Mouse (Mus musculus): Measurements from ENCODE around the gene Mbd6.
A peak's percentile ranks its signal among the peaks of the same experiment; 100 is the strongest.

Gene Mbd6

DNA sequence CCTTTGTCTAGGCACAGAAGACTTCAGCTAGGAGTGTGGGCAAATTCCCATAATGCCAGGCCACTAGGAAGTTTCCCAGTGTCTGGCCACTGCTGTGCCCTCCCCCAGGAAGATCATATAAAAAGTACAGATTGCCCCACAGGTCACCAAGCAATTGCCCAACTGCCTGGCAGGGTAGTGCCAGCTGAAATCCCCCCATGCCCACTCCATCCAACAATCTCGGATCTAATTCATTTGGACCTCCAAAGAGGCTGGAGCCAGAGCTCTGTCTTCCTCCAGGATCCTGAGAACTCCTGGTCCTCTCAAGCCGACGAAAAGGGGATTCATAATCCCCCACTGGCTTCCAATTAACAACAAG lies 903 bp downstream of the Mbd6 start:
- DNase-seq (ENCODE audit: low spot score): no peak

DNA sequence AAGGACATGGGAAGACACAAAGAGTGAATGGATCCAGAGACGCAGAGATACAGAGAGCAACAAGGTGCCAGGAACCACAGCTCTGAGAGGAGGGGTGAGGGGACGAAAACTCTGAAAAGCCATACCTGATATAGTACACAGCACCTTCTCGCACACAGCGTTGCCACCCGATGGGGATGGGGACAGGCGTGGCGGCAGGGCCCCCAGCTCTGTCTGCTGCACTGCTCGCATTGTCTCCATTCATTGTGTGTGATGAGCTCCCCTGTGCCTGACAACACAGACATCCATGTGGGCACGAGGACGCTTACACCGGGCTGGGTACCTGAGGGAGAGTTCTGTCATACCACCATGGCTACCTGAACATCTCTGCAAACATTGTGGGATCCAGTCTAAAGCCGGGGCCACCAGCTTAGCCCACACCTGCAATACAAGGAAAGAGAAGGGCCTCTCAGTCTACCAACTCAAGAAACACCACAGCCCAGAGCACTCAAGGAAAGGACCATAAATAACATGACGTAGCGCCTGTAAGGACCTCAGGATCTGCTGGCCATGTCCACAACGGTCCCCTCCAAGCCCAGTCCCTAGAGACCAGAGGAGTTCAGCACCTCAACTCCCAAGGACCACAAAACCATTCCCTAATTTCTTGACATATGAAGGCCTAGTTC lies 1.4 kb downstream of the Mbd6 start:
- no peak for DNase-seq (ENCODE audit: low spot score)

DNA sequence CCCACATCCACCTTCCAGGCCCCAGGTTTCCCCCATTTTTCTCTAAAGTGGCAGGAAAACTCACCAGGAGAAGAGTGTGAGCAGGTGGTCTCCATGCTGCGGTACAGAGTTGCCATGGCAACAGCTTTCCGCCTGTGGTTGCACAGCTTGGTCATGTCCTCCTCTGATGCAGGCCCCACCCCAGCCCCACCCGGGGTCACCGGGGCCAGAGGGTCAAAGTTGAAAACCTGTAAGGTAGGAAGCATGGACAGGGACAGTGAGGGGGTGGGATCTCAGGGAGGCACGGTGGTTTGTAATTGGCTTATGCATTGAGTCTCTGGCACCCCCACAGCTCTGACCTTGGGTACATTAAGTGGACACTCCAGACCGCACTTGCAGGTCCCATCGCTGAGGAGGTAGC lies 2.1 kb downstream of the Mbd6 start:
- DNase-seq (ENCODE audit: low spot score): no peak

DNA sequence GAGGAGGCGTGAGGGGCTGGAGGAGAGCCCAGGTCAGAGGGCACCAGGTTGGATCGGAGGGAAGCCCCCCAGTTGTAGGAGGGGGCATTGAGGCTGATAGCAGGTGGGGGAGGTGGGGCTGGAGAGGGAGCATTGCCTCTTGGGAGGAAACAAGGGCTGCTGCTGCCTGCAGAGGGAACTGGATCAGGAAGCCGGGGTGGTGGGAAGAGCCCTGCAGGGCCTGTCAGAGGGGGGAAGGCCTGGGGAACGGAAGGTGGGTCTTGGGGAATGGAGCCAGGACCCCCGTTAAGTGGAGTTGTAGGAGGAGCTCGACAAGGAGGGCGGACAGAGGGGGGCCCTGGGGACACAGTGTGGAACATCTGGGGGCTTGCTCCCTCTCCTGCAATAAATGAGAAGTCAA lies 2.6 kb downstream of the Mbd6 start:
- no peak for DNase-seq (ENCODE audit: low spot score)

DNA sequence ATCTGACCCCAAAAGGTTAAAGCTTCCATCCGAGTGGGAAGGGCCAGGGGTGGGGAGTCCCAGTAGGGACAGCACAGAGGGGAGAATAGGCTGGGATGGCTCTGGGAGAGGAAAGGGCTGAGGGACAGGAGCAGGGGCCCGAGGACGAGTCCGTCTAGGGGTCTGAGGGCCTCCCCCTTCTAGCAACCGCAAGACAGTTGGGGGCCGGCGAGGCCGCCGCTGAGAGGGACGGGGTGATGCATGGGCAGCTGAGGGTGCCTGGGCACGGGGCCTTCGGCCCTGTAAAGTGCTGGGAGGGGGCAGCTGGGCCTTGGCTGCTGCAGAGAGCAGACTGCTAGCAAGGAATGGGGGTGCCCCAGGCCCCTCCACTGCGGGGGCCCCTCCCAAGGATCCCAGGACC lies 3.2 kb downstream of the Mbd6 start:
- DNase-seq (ENCODE audit: low spot score): no peak

DNA sequence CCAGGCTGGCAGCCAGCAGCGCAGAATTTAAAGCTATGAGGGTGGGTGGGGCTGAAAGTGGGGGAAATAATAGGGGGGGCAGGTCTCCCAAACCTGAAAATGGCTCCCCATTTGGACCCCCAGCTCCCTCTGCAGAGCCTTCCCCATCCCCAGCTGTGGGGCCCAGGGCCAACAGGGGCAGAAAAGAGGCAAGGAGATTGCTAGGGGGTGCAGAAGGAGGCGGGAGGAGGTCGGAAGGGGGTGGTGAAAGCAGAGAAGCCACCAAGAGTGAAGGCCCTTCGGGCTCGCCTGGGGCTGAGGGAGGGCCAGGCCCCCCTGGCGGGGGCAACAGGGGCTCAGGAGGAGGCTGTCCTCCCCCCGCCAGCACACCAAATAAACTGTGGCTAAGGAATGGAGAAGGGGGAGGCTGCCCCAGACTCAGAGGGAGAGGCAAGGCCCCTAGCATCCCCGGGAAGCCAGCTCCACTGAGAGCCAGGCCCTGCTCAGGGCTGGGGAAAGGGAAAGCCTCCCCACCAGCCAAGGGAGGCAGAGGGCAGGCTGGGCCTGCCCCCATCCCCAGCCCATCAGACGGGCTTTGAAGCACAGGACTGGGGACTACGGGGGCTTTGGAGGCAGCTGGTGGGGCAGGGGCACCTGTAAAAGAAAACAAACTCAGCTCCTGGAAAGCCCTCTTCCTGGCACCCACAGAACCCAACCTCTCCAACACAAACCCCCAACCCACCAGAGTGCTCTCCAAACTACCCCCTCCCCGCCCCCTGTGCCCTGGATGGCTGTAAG lies 3.9 kb downstream of the Mbd6 start:
- no peak for DNase-seq (ENCODE audit: low spot score)

DNA sequence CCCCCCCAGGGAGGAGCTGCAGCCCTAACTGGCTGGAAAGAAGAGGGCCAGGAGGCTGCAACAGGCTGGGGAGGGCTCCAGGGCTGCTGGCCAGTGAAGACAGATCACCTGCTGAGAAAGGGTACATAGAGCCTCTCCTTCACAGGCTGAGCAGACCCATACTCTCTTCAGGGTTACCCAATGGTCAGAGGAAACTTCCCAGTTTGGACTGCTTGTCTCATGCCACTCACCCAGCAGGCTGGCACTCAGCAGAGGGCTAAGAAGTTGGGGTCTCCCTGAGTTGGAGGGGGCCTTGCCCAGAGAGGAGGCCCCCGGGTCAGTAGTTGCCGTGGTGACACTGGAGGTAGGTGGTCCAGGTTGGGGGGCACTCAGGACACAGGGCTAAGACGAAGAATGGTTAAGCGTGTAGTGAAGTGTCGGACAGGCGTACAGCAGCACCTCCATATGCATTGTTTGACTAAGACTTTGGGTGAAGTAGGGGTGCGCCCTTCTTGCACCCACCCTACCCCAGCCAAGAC lies 4.7 kb downstream of the Mbd6 start:
- DNase-seq (ENCODE audit: low spot score): no peak

DNA sequence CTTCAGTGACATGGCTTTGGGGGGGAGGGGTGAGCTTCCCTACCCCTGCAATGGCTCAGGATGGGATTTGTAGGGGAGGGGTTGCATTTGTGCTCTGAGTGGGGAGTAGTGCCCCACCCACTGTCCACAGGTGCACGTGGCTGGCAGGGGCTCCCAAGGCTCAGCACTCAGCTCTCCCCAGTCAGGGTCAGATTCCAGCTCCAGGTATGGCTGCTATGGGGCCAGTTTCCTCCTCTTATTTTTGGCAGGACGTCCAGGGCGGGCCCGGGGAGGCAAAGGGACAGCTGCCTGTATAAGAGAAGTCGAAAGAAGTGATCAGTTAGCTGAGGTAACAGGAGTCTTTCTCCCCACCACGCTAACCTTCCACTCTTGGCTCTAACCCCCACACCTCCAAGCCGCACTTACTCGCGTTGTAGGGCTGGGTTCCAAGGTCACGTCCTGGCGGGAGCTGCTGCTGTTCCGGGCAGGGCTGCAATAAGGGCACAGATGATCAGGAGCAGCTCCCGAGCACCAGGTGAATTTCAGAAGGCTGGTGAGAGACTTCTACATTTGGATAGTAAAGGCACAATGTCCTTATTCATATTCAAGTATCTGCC lies 6.1 kb downstream of the Mbd6 start:
- DNase-seq (ENCODE audit: low spot score): no peak

DNA sequence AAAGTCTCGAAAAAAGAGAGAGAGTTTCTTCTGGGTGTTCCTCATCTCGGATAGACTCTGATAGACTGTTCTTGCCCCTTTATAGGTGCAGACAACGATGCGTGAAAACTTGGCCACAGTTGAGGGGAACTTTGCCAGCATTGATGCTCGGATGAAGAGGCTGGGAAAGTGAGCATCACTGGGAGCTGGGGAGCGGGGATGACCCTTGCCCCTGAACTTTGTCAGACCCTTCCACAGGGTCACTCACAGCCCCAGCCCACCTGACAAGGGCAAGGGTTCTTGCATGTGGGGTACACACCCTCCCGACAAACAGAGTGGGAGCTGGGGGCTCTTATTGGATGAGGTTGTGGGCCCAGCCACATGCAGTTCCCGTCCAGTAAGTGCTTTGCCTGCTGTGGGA lies 7.5 kb downstream of the Mbd6 start:
- DNase-seq (ENCODE audit: low spot score): no peak

DNA sequence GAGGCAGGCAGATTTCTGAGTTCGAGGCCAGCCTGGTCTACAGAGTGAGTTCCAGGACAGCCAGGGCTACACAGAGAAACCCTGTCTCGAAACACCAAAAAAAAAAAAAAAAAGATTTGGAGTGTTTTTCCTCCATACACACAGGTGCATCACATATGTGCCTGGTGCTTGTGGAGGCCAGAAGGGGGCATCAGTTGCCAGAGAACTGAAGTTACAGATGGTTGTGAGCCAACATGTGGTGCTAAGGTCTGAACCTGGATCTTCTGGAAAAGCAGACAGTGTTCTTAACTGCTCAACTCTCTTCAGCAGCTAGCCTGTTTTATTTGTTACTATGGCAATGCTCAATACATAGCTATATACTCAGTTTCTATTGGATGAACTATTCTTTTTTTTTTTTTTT lies 9.1 kb downstream of the Mbd6 start:
- DNase-seq (ENCODE audit: low spot score): no peak

DNA sequence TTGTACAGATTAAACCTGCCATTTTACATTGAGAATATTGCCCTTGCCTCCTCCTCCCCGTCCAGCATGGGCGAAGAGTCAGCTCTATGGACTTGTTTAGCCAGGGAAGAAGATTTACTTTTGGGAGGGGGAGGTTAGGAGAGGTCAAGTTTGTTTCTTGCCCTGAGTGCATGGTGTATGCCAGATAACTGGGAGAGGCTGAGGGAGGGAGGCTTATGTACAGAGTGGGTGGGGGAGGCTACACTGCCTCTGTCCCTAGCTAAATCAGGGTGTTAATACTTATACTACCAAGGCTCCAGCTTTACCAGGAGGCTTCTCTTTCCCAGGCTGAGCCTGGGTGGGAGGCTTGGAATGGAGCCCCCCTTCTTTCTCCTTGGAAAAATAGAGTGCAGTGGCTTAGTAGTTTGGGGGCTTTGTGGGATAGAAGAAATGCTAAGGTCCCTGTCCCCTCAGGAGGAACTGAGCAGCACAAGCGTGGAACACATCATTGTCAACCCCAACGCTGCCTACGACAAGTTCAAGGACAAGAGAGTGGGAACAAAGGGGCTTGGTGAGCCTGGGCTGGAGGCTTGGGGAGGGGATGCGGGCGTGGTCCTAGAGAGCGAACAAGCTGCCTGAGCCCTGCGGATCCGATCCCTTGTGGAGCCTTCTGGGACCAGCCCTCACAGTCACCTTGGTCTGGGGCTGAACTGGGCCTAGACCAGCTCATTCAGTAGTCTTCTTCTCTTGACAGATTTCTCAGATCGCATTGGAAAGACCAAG lies 14.4 kb downstream of the Mbd6 start:
- DNase-seq (ENCODE audit: low spot score): no peak

DNA sequence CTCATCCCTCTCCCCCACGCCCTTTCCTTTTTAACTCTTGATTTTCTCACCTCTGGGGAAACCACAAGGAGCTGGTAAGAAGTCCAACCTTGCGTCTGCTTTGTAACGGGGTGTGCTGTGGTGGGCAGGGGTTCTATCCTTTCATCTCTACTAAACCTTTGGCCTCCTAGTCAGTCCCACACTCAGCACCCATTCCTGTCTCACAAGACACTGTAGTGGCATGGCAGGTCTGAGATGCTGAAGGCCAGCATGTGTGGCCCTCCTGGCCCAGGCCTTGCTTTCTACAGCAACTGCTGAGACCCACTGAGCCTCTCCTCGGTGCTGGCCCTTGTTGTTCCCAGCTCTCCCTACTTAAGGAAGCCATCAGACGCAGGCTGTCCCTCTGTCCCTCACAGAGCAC lies 16.4 kb downstream of the Mbd6 start:
- DNase-seq (ENCODE audit: low spot score): no peak

DNA sequence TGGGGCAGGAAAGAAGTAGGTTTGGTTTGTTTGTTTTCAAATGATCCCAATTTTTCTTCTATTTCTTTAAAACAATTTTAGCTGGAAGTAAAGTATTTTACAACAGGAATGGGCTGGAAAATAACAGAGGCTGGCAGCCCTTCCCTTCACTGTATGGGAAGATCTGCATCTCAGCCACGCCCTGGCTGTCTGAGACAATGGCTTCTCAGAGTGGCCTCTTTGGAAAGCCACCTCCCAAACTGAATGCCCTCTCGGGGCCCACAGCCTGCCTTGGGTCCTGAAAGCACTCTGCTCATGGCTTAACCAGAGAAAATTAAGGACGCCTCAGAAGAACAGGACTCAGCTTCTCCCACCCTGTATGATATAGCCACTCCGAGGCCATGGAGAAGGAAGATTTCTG lies 18.9 kb downstream of the Mbd6 start:
- DNase-seq (ENCODE audit: low spot score): no peak

DNA sequence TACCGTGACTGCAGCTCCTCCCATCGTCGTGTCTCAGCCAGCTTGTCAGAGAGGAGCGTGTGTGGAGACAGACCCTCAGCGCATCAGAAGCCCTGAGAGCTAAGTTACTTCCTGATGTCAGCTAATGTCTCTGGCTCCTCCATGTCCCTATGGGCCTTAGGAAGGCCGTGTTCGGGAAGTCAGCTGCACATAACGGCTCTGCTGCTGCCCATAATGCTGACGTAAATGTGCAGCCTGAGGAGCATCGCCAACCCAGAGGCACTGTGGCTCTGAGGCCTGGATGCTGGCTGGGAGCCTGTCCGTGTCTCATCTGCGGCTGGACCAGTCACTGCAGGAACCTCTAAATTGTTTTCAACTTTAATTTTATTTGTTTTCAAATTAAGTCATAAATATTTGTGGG lies 19.8 kb downstream of the Mbd6 start:
- DNase-seq (ENCODE audit: low spot score): no peak

DNA sequence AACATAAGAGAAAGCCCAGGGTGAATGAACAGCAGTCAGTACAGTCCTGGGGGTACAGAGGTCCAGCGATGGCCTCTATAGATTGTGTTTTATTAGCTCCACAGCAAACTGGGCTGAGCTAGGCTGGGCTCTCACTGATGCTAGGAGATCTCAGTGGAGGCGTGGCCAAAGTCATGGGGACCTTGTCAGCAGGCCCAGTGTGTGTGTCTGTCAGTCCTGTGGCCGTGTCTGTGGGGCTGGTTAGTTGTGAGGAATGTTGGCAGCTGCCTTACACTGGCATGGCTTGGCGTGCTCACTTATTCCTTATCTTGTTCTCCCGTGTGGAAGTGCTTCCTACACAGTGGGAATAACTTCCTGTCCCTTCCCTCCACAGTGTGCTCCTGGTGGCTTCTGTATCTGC lies 20.4 kb downstream of the Mbd6 start:
- no peak for DNase-seq (ENCODE audit: low spot score)

DNA sequence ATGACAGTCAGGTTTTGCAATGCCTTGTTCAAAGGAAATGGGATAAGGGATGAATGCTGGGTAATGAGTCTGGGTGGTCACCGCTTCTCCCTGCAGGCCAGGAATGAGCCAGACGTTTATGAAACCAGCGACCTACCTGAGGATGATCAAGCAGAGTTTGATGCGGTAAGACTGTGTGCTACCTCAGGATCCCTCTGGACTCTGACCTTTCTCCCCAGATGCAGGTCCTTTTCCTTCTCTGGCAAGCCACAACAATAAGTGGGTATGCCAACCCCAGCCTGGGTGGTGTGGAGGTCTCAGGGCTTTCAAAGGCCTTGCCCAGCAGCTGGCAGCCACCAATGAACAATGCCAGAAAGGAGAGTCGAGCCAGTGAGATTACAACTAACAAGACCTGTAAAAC lies 21.5 kb downstream of the Mbd6 start:
- no peak for DNase-seq (ENCODE audit: low spot score)

DNA sequence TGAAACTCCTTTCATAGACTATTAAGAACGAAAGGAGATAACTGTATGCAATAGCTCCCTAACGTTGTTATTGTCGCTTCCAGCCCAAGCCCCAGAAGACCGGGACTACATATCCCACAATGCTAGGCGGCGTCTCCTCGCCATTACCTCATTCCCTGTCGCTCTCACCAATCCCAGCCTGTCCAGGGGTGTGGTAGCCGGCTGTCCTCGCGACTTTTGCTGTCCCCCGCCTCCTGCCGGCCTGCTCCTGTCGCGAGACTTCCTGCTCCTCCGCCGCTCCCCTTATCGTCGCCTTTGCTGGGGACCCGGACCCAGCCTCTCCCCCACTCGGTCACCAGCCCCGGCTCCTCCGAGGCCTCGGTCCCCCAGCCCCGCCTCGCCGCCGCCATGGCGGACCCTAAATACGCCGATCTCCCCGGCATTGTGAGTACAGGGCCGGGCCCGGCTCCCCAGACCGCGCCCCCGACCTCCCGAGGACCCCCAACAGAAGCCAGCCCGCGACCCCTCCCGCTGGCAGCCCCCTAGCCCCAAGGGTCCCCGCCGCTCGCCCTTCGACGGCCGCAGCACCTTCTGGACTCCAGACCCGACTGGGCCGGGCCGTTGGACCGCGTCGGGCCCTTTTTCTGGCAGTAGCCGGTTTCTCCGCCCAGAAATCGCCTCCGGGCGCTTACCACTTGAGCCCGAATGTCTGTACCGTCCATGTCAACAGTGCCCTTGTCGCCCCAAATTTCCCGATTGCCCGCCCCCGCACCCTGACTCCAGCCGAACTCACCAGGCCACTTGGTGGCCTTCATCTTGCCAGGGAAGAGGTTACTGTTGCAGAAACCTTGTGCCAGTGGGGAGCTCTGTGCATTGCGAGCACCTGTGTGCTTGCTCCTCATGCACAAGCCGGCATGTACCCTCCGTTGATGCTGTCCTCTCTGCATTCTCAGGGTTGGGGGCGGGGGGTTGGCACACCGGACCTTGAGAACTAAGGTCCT lies 22.4 kb downstream of the Mbd6 start, which contains the start of gene Dctn2:
Gene Dctn2 (plus strand): TSS at position 257 of the 980 bp plus-strand sequence.
- peak; percentile 88 for DNase-seq (ENCODE audit: low spot score)

DNA sequence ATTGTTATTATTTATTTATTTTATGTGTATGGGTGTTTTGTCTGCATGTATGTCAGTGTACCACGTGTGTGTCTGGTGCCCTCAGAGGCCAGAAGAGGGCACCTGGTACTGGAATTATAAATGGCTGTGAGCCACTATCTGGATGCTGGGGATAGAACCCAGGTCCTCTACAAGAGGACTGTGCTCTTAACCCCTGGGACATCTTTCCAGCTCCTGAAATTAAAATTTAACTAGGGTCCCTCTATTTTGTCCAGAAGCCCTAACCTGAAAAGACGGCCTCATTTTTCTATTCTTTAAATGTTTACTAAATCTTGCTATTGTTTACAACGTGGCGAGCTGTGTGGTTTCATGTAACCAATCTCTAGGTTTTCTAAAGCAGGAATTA lies 23.1 kb downstream of the Mbd6 start:
- no peak for DNase-seq (ENCODE audit: low spot score)

DNA sequence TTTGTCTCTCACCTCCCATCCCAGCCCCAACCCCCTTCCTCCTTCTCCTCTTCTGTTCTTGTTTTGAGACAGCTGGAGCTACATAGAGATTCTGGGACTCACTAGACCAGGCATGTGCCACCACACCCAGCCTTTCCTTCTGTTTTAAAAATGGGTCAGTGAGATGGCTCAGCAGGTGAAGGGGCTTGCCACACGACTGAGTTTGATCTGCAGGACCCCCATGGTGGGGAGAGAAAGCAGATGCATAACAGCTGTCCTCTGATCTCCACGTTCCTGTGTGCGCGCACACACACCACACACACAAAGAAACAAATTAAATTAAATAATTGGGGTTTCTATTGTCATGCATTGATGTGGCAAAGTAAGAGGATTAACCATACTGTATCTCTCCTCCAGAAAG lies 23.8 kb downstream of the Mbd6 start:
- no peak for DNase-seq (ENCODE audit: low spot score)

DNA sequence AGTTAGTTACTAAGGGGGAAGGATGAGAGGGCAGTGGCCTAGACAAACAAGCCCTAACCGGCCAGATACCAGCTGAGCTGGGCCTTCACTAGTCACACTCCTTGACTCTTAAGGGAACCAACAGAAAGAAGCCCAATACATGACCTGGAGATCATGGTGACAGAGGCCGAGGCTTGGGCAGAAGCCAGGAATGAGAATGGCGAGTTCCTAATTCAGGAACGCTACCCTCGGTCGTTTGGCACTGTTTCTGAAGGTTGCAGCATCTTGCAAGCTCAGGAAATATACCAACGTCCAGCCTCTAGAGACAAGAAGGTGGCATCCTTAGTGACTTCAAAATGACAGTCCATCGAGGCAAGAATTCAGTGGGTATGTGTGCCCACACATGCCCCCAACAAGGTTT lies 24.5 kb downstream of the Mbd6 start:
- DNase-seq (ENCODE audit: low spot score): no peak

DNA sequence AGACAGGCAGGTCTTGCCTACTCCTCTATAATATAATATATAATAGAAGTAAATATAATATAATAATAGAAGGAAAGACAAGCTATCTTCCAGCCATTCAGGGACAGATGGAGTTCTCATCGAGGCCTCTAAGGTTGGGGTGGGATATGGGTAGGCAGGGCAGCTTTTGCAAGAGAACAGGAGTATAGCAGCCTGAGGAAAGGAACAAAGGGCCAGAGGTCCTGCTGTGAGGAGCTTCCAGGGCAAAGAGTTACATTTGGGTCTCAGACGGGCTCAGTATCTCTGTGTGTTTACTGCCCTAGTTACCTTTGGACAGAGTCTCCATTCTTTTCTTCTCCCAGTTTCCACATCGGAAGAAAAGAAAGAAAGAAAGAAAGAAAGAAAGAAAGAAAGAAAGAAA lies 25.2 kb downstream of the Mbd6 start:
- DNase-seq (ENCODE audit: low spot score): no peak

Measured in spleen, adult 12 weeks (tissue).